Mouse (Mus musculus): ENCODE results near the gene Shkbp1.

GRCm38 (mm10) chr7:27309832-27310231, 46.0 kb downstream of the Shkbp1 start:
- TF ChIP-seq GATA1 (IDR thresholded peaks at IDR 0.05; ENCODE audit: borderline replicate concordance, low read length) (no peak), FLI1 (IDR thresholded peaks at IDR 0.05; ENCODE audit: low read length) (no peak)
